Mouse (Mus musculus) heart, embryonic 13.5 days (tissue): ENCODE measurements around the gene Ppef2. TPM values are rescaled to one million over a fixed set of nuclear protein-coding genes. Genes with fewer than 3 reads are reported as not detected.
"Not testable (repeated sequence)": the region's sequence is repeated elsewhere in the genome, so short reads cannot be mapped to it uniquely, and the experiment has no call there.

Experiments used
- ATAC-seq: fragments of 200-750 bp; cut with Nextera tagmentation; 2 replicates; pipeline ENCODE4 v1.8.0; 2017; ENCODE audit warnings: moderate TSS enrichment; ENCODE audit not compliant: insufficient number of reproducible peaks, low FRiP score, low TSS enrichment; ENCODE audit errors: extremely low read depth
- H3K27ac ChIP-seq: fragments of 300-500 bp; sonication (generic); replicated peaks from 2 replicates; pipeline ENCODE4 v1.5.1; 2015; ENCODE audit warnings: moderate library complexity, mild to moderate bottlenecking, inconsistent platforms
- H3K27me3 ChIP-seq: fragments of 300-500 bp; sonication (generic); replicated peaks from 2 replicates; pipeline ENCODE4 v1.6.1; 2015; ENCODE audit warnings: mild to moderate bottlenecking, inconsistent platforms
- H3K36me3 ChIP-seq: fragments of 300-500 bp; sonication (generic); 2 replicates; pipeline ENCODE4 v1.6.1; 2015; ENCODE audit warnings: mild to moderate bottlenecking, inconsistent platforms
- H3K4me1 ChIP-seq: fragments of 300-500 bp; sonication (generic); 2 replicates; pipeline ENCODE4 v1.6.1; 2015; ENCODE audit warnings: inconsistent platforms
- H3K4me2 ChIP-seq: fragments of 300-500 bp; sonication (generic); 2 replicates; pipeline ENCODE4 v1.6.1; 2015; ENCODE audit warnings: inconsistent platforms, mild to moderate bottlenecking, moderate library complexity
- H3K4me3 ChIP-seq: fragments of 300-500 bp; sonication (generic); 2 replicates; pipeline ENCODE4 v1.5.1; 2015; ENCODE audit warnings: moderate library complexity, mild to moderate bottlenecking, inconsistent platforms
- H3K9ac ChIP-seq: fragments of 300-500 bp; sonication (generic); 2 replicates; pipeline ENCODE4 v1.6.1; 2015; ENCODE audit warnings: inconsistent platforms, mild to moderate bottlenecking, moderate library complexity
- H3K9me3 ChIP-seq: fragments of 300-500 bp; sonication (generic); 2 replicates; pipeline ENCODE4 v1.6.1; 2016; ENCODE audit warnings: inconsistent platforms
- WGBS: fragments of 180-500 bp; shearing (Covaris S2); methylation state at CpG from one replicate; pipeline ENCODE4 v1.1.7; 2015; ENCODE audit warnings: mixed read lengths; 5-methylcytosine and 5-hydroxymethylcytosine counted together
- polyA plus RNA-seq: library from polyadenylated mRNA; unstranded; fragments of >200 nt; fragmentation: Nextera tagmentation; extraction: Ambion mirVana; gene quantifications from 2 replicates; pipeline ENCODE4 v1.2.1, GENCODE M21; 2015

The Ppef2 gene
- polyA plus RNA-seq, 1 experiment from 2014 or later = not detected

DNA sequence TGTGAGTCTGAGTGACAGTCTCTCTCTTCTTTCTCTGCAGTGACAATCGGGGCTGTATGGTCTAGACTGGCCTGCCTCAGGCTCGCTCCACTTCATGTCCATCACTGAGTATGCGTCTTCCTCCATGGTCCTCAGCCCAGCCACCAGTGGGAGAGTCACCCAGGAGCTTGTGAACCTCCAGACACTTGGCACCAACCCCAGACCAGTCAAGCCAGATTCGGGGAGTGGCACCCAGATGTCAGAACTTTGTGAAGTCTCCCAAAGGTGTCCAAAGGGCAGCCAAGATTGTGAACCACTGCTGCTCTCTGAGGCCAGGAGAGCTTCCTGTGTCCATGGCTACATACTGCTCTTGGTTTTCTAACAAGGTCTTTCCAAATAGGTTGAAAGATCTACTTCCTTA lies 43.8 kb downstream of the Ppef2 start:
- no peaks in the 10 kb centered on the region; the same call in 1 of the 2 replicates for H3K27me3 ChIP-seq
- no peaks in the 10 kb centered on the region for H3K36me3 ChIP-seq
- no peak overlapping the region for H3K4me3 ChIP-seq
- ATAC-seq = no peak
- H3K9ac ChIP-seq = no peak overlapping the region
- H3K27ac ChIP-seq = no peak overlapping the region
- no peaks in the 10 kb centered on the region for H3K9me3 ChIP-seq
- H3K4me1 ChIP-seq = no peaks in the 10 kb centered on the region
- no peak overlapping the region for H3K4me2 ChIP-seq
- WGBS = 77% methylated on average over 4 of the region's 4 CpGs

DNA sequence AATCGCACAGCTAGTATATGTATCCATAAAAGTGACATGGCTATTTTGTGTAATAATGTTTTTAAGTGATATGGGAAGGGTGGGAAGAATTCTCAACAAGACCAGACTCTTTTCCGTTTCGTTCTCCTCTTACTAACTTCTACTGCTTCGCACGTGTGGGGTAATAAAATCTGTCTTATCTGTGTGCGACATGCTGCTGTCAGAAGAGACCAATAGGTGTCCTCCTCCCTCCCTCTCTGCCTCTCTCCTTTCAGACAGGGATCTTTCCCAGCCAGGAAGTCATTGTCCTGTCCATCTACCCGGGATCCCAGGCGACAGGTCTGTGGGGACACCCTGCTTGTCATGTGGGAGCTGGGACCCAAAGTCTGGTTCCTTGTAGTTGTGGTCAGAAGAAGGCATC lies 45.9 kb downstream of the Ppef2 start:
- H3K9ac ChIP-seq = no peak overlapping the region
- no peak for ATAC-seq
- no peaks in the 10 kb centered on the region for H3K4me1 ChIP-seq
- no peaks in the 10 kb centered on the region for H3K9me3 ChIP-seq
- 67% methylated on average over 8 of the region's 8 CpGs for WGBS
- peaks cover 11% of the 10 kb centered on the region for H3K36me3 ChIP-seq
- H3K4me3 ChIP-seq = no peak overlapping the region
- no peaks in the 10 kb centered on the region; the same call in 1 of the 2 replicates for H3K27me3 ChIP-seq
- no peak overlapping the region for H3K4me2 ChIP-seq
- no peak overlapping the region for H3K27ac ChIP-seq

DNA sequence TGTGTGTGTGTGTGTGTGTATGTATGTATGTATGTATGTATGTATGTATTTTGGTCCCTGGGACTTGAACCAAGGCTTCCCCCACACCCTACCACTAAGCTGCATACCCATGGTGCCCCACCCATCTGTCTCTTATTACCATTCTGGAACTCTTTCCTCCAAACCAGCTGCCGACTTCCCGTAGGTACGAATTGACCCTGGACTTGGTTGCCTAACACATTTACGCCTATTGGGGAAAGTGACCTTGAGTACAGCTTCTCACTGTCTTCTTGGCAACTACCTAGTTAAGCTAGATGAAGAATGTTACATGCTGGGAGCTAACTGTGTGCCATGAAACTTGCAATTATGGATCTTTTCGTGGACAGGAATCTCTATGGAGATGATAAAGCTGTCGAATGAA lies 50.0 kb downstream of the Ppef2 start:
- 90% methylated on average over 6 of the region's 6 CpGs for WGBS
- ATAC-seq = no peak
- H3K9me3 ChIP-seq = no peaks in the 10 kb centered on the region
- no peak overlapping the region for H3K4me3 ChIP-seq
- H3K9ac ChIP-seq = no peak overlapping the region
- no peak overlapping the region for H3K27ac ChIP-seq
- peaks cover 16% of the 10 kb centered on the region for H3K4me1 ChIP-seq
- peaks cover 49% of the 10 kb centered on the region for H3K36me3 ChIP-seq
- no peak overlapping the region for H3K4me2 ChIP-seq
- no peaks in the 10 kb centered on the region for H3K27me3 ChIP-seq

DNA sequence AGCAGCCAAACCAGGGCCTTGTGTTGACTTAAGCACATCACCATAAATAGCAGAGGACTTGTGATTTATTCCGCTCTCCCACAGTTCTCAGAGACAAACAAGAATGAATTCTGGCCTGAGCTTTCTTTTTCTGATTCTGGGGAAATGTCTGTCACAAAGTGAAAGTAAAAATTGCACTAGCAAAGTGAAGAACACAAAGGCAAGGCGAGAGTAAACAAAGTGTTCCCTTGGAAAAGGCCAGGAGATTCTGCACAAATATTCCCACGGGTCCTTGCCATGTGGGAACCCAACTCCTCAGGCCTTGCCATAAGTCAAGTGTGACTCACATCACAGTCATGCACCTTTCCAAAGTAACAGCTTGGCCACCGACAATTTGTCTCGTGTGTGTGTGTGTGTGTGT lies 50.4 kb downstream of the Ppef2 start:
- no peak overlapping the region for H3K9ac ChIP-seq
- no peak overlapping the region for H3K27ac ChIP-seq
- H3K4me1 ChIP-seq = peaks cover 16% of the 10 kb centered on the region
- no peak overlapping the region for H3K4me3 ChIP-seq
- no peak for ATAC-seq
- H3K9me3 ChIP-seq = no peaks in the 10 kb centered on the region
- H3K4me2 ChIP-seq = no peak overlapping the region
- 92% methylated on average over 5 of the region's 5 CpGs for WGBS
- peaks cover 53% of the 10 kb centered on the region for H3K36me3 ChIP-seq
- H3K27me3 ChIP-seq = no peaks in the 10 kb centered on the region

- Histone ChIP-seq H3K9ac (no peak overlapping the region), H3K36me3 (peaks cover 58% of the 10 kb centered on the region), H3K9me3 (no peaks in the 10 kb centered on the region), H3K27me3 (no peaks in the 10 kb centered on the region), H3K4me3 (no peak overlapping the region), H3K4me2 (no peak overlapping the region), H3K4me1 (peaks cover 16% of the 10 kb centered on the region), H3K27ac (no peak overlapping the region)
- WGBS = 89% methylated on average over 7 of the region's 7 CpGs
- no peak for ATAC-seq
Observed at GRCm38 (mm10) chr5:92205184-92205583, 50.9 kb downstream of the Ppef2 start.

DNA sequence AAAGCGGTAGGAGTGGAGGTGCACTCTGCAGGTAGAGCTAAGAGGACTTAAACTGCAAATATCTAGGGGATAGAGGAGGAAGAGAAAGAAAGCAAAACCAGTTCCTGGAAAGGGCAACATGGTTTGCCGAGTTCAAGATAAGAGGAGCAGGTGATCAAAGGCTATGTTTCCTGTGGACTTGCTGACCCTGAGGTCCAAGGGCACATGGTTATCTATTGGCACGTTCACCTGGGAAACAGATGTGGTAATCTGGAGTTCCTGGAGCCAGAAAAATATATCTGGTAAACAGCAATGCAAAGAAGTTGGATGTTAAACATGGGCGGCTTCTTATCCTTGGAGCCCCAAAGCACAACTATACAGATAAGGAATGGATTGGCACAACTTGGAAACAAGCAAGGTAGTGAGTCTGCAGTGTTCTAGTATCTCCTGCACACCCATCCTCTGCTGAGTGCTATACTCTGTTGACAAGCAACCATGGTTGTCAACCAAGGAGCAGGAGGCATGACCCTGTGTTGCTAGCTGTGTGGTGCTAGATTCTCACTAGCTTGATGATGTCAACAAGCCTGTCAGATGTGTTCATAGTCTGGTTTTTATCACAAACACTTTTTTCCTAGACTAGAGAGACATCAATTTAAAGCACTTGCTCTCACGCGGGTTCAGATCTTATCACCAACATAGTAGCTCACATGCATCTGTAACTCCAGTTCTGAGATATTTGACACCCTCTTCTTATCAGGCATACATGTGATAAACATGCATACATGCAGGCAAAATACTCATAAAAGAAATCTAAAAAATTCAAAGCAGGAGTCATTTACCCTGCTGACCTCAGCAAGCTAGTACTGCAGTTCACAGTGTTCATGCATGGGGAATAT lies 51.7 kb downstream of the Ppef2 start:
- WGBS = 37% methylated on average over 6 of the region's 6 CpGs
- no peaks in the 10 kb centered on the region for H3K9me3 ChIP-seq
- ATAC-seq = no peak
- H3K4me1 ChIP-seq = peaks cover 16% of the 10 kb centered on the region
- H3K27ac ChIP-seq = peak overlapping the region; percentile 24; the same call in 1 of the 2 replicates
- no peak overlapping the region for H3K4me3 ChIP-seq
- H3K4me2 ChIP-seq = no peak overlapping the region
- no peaks in the 10 kb centered on the region for H3K27me3 ChIP-seq
- H3K36me3 ChIP-seq = peaks cover 66% of the 10 kb centered on the region
- H3K9ac ChIP-seq = no peak overlapping the region

GRCm38 (mm10) chr5:92198266-92198665 lies 57.8 kb downstream of the Ppef2 start:
- Histone ChIP-seq H3K9ac (no peak overlapping the region), H3K4me2 (no peak overlapping the region), H3K4me1 (no peaks in the 10 kb centered on the region; the same call in 1 of the 2 replicates), H3K27me3 (no peaks in the 10 kb centered on the region), H3K36me3 (peaks cover 96% of the 10 kb centered on the region), H3K9me3 (no peaks in the 10 kb centered on the region), H3K27ac (no peak overlapping the region), H3K4me3 (no peak overlapping the region)
- ATAC-seq = no peak; the same call in 1 of the 2 replicates
- 75% methylated on average over 8 of the region's 8 CpGs for WGBS

- 79% methylated on average over 15 of the region's 15 CpGs for WGBS
- no peak overlapping the region for H3K9ac ChIP-seq
- H3K4me1 ChIP-seq = no peaks in the 10 kb centered on the region; the same call in 1 of the 2 replicates
- H3K4me3 ChIP-seq = no peak overlapping the region
- no peak for ATAC-seq
- no peaks in the 10 kb centered on the region for H3K27me3 ChIP-seq
- peaks cover 98% of the 10 kb centered on the region for H3K36me3 ChIP-seq
- no peaks in the 10 kb centered on the region for H3K9me3 ChIP-seq
- no peak overlapping the region for H3K27ac ChIP-seq
- no peak overlapping the region for H3K4me2 ChIP-seq
Observed at GRCm38 (mm10) chr5:92196895-92197811, 58.9 kb downstream of the Ppef2 start.

DNA sequence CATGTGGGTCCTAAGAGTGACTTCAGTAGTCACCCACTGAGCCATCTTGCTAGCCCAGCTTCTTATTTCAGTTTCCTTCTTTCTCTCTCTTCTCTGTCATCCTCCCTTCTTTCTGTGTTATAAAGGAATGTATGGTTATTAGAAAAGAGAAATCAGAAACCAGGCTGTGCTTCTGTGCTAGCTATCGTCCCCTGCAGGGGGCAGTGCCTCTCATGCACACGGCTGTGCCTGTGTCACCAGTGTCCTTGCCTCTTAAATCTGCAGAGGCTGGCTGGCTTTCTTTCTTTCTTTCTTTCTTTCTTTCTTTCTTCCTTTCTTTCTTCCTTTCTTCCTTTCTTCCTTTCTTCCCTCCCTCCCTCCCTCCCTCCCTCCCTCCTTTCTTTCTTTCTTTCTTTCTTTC lies 60.4 kb downstream of the Ppef2 start:
- not testable (repeated sequence) for ATAC-seq, H3K27ac ChIP-seq, H3K9me3 ChIP-seq, H3K4me3 ChIP-seq, H3K9ac ChIP-seq, H3K4me2 ChIP-seq, H3K4me1 ChIP-seq, H3K27me3 ChIP-seq
- 49% methylated on average over 2 of the region's 2 CpGs for WGBS
- H3K36me3 ChIP-seq = peaks cover 90% of the 10 kb centered on the region

DNA sequence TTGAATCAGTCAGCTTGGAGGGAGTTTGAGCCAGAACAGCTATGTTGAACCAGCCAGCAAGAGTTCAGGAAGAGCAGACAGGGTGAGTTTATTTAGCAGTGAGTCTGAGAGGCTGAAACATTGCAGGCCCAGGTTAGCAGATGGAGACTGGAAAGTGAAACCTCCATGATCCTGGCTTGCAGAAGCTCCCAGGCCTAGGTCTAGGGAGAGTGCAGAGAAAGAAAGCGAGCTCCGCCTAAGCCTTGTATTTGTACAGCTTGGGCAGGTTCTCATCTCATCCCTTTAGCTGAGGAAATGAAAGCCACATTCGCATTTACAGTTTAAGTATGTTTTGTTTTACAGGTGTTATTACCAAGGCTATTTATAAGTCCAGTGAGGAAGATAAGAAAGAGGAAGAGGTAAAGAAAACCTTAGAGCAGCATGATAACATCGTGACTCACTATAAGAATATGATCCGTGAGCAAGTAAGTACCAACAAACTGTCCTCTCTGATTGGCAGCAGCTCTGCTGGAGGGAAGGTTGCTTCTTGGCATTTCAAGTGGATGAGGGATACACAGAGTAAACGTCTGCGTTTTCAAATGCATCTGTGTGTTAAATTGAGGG lies 67.1 kb downstream of the Ppef2 start:
- ATAC-seq = no peak
- Histone ChIP-seq H3K4me3 (no peak overlapping the region), H3K9me3 (no peaks in the 10 kb centered on the region; the same call in 1 of the 2 replicates), H3K27ac (no peak overlapping the region), H3K9ac (no peak overlapping the region), H3K4me2 (no peak overlapping the region), H3K27me3 (no peaks in the 10 kb centered on the region), H3K4me1 (no peaks in the 10 kb centered on the region), H3K36me3 (peaks cover 82% of the 10 kb centered on the region)
- WGBS = 91% methylated on average over 7 of the region's 7 CpGs
